ENCODE assay signal across 10 mouse cellular contexts in the genomic region with DNA sequence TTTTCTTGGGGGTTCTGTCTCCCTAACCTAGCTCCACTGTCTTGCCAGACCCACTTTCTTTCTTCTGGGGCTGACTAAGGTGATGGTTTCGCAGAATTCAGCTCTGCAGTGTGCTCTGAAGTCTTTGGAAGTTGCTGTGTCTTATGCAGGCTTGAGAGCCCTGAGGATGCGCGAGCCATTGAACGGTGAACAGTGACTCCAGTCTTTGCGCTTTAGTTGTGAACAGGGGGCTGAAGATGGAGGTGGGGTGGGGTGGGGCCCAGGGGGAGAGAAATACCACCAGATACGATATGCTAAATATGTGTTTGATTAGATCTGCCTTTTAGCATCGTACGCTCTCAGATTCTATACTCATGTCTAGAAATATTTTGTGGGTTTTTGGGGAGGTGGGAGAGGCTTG. TPM values are rescaled to one million over a fixed set of nuclear protein-coding genes. Genes with fewer than 3 reads are reported as not detected.
DNase-seq lines count a peak whose midpoint lies in the region; ATAC-seq and TF ChIP-seq lines count a peak whose summit lies in the region.
"Had no signal": no experiment of that assay in that cellular context is flagged by ENCODE, and none has a peak within 500 bp of the region (broad histone marks: within the 10 kb centered on the region; RNA-seq: fewer than 3 reads in every experiment).

No protein-coding gene starts in this region.

- peak overlapping the region; percentile 96 for H3K27ac ChIP-seq in heart, embryonic 11.5 days (ENCODE audit: low read depth, low read length)
- H3K27ac ChIP-seq in ES-E14 (ENCODE audit: insufficient read depth, low read depth, low read length, poor library complexity, severe bottlenecking), result no peak overlapping the region
- peak overlapping the region; percentile 96 for H3K27ac ChIP-seq in hindbrain, embryonic 10.5 days
- peak overlapping the region; percentile 97; the same call in 1 of the 2 replicates for H3K27ac ChIP-seq in midbrain, embryonic 10.5 days (replicated peaks)

- peak overlapping the region; percentile 58 for H3K9ac ChIP-seq in heart, embryonic 11.5 days (ENCODE audit: low read depth, low read length)
- 0 out of 2 replicates have a peak overlapping the region, but pooled peaks have one; percentile 45 for H3K9ac ChIP-seq in ES-E14 (ENCODE audit: insufficient read depth, low read depth, low read length, poor library complexity, severe bottlenecking)

- H3K27me3 ChIP-seq in heart, embryonic 11.5 days (ENCODE audit: control insufficient read depth, insufficient read depth, low read length), result no peaks in the 10 kb centered on the region
- H3K27me3 ChIP-seq in hindbrain, embryonic 10.5 days (ENCODE audit: insufficient read depth, poor library complexity, severe bottlenecking), result peaks cover 6% of the 10 kb centered on the region; the same call in 1 of the 2 replicates
- H3K27me3 ChIP-seq in midbrain, embryonic 10.5 days (ENCODE audit: low read depth, poor library complexity, severe bottlenecking), result peaks cover 9% of the 10 kb centered on the region

- H3K4me2 ChIP-seq in heart, embryonic 11.5 days, result peak overlapping the region; percentile 90

- no peaks in the 10 kb centered on the region for H3K9me3 ChIP-seq in heart, embryonic 11.5 days (replicated peaks; ENCODE audit: control insufficient read depth, low read length)
- no peaks in the 10 kb centered on the region for H3K9me3 ChIP-seq in ES-E14 (ENCODE audit: control insufficient read depth, insufficient read depth, low read depth, low read length)
- H3K9me3 ChIP-seq in hindbrain, embryonic 10.5 days, result no peaks in the 10 kb centered on the region
- H3K9me3 ChIP-seq in midbrain, embryonic 10.5 days (replicated peaks), result no peaks in the 10 kb centered on the region

- DNase-seq in heart, postnatal 4 days, result no peak
- DNase-seq in ES-E14 (ENCODE audit: low read depth, low spot score), result no peak
- no peak for DNase-seq in hindbrain, embryonic 10.5 days (ENCODE audit: low spot score)
- no peak for DNase-seq in midbrain, embryonic 10.5 days (ENCODE audit: low spot score)
- no peak for DNase-seq in thymus, postnatal 25 days
- DNase-seq in adrenal gland, postnatal 25 days, result no peak
- no peak for DNase-seq in frontal cortex, postnatal 14 days (ENCODE audit: low spot score in 2 of 2)

- in situ Hi-C loops in ES-E14 (cut with MboI; ENCODE audit: low sequenced_read_pairs in 2 of 2, unreplicated experiment in 2 of 2), result no loop called here

- no peaks in the 10 kb centered on the region; the same call in 1 of the 2 replicates for H3K36me3 ChIP-seq in heart, embryonic 11.5 days (ENCODE audit: control insufficient read depth, insufficient read depth, low read length)
- H3K36me3 ChIP-seq in ES-E14 (ENCODE audit: control insufficient read depth, insufficient read depth, low read length, poor library complexity, severe bottlenecking), result peaks cover 4% of the 10 kb centered on the region; the same call in 1 of the 2 replicates
- peaks cover 21% of the 10 kb centered on the region for H3K36me3 ChIP-seq in hindbrain, embryonic 10.5 days
- H3K36me3 ChIP-seq in midbrain, embryonic 10.5 days, result peaks cover 33% of the 10 kb centered on the region

- WGBS in heart, embryonic 11.5 days (ENCODE audit: insufficient replicate concordance), result 84% methylated on average over 8 of the region's 8 CpGs
- WGBS in hindbrain, embryonic 10.5 days, result 87% methylated on average over 8 of the region's 8 CpGs
- 87% methylated on average over 8 of the region's 8 CpGs for WGBS in midbrain, embryonic 10.5 days

- no peak for ATAC-seq in heart, embryonic 11.5 days (replicated peaks; ENCODE audit: insufficient number of reproducible peaks, low FRiP score, low TSS enrichment)

- peaks cover 48% of the 10 kb centered on the region for H3K4me1 ChIP-seq in heart, embryonic 11.5 days (ENCODE audit: control insufficient read depth, insufficient read depth, low read length)
- peaks cover 0 to 11% of the 10 kb centered on the region in 2 experiments; a peak in 2 of 4 replicates for H3K4me1 ChIP-seq in ES-E14 (ENCODE audit: control insufficient read depth in 2 of 2, insufficient read depth in 2 of 2, low read length in 2 of 2, poor library complexity in 1 of 2)
- H3K4me1 ChIP-seq in hindbrain, embryonic 10.5 days (replicated peaks), result peaks cover 49% of the 10 kb centered on the region
- H3K4me1 ChIP-seq in midbrain, embryonic 10.5 days, result peaks cover 43% of the 10 kb centered on the region

- peak overlapping the region; percentile 90 for H3K4me3 ChIP-seq in heart, embryonic 11.5 days (ENCODE audit: low read depth, low read length)
- H3K4me3 ChIP-seq in ES-E14 (ENCODE audit: insufficient read depth in 1 of 2, low read depth in 1 of 2, low read length in 2 of 2, poor library complexity in 1 of 2, severe bottlenecking in 1 of 2), result no peak overlapping the region
- peak overlapping the region; percentile 90 for H3K4me3 ChIP-seq in hindbrain, embryonic 10.5 days
- H3K4me3 ChIP-seq in midbrain, embryonic 10.5 days, result peak overlapping the region; percentile 91

TF ChIP-seq in ES-E14, 5 proteins besides CTCF, POLR2A, EP300 and RAD21:
- TF ChIP-seq MAFK (IDR thresholded peaks at IDR 0.05; ENCODE audit: insufficient read depth, low read depth, low read length) (no peak), ZC3H11A (IDR thresholded peaks at IDR 0.05; ENCODE audit: borderline replicate concordance, low read depth, low read length) (no peak), CHD2 (IDR thresholded peaks at IDR 0.05; ENCODE audit: low read depth, low read length) (no peak), ZNF384 (IDR thresholded peaks at IDR 0.05; ENCODE audit: low read depth, low read length) (no peak), HCFC1 (IDR thresholded peaks at IDR 0.05; ENCODE audit: borderline replicate concordance, insufficient read depth, low read length) (no peak)

RNA-seq across cellular contexts. Expression of gene Rhoq, which starts 2.2 kb away (rescaled TPM):
- 21.9 and 24.7 TPM in 2 replicates for polyA plus RNA-seq in heart, embryonic 11.5 days (2014; fragmentation: Nextera tagmentation; extraction: Ambion mirVana)
- total RNA-seq in heart, postnatal 4 days (2021), result 100 to 1,000 TPM; 117 to 133 TPM
- total RNA-seq in ES-E14 (2012; rRNA removed), result 5.9 and 7.6 TPM in 2 replicates
- 8.4 and 9.7 TPM in 2 replicates for polyA plus RNA-seq in hindbrain, embryonic 10.5 days (2016; fragmentation: Nextera tagmentation; extraction: Ambion mirVana)
- polyA plus RNA-seq in midbrain, embryonic 10.5 days (2016; fragmentation: Nextera tagmentation; extraction: Ambion mirVana), result 9.0 and 9.9 TPM in 2 replicates
- total RNA-seq in adrenal gland, postnatal 25 days (2021), result 53.0 and 64.0 TPM in 2 replicates

RNA-seq across cellular contexts. Expression of gene Atp6v1e2, which starts 17.4 kb away (rescaled TPM):
- polyA plus RNA-seq in heart, embryonic 11.5 days (2014; fragmentation: Nextera tagmentation; extraction: Ambion mirVana), result not detected in 2 replicates
- not detected for total RNA-seq in heart, postnatal 4 days (2021)
- total RNA-seq in ES-E14 (2012; rRNA removed), result not detected in 2 replicates
- not detected in 2 replicates for polyA plus RNA-seq in hindbrain, embryonic 10.5 days (2016; fragmentation: Nextera tagmentation; extraction: Ambion mirVana)
- polyA plus RNA-seq in midbrain, embryonic 10.5 days (2016; fragmentation: Nextera tagmentation; extraction: Ambion mirVana), result not detected in 2 replicates
- not detected in 2 replicates for total RNA-seq in adrenal gland, postnatal 25 days (2021)
- total RNA-seq: gastrocnemius, postnatal 36 days had no signal
- polyA plus RNA-seq: C2C12 had no signal

RNA-seq across cellular contexts. Expression of gene Tmem247, which starts 48.0 kb away (rescaled TPM):
- polyA plus RNA-seq in heart, embryonic 11.5 days (2014; fragmentation: Nextera tagmentation; extraction: Ambion mirVana), result not detected in 2 replicates
- not detected for total RNA-seq in heart, postnatal 4 days (2021)
- not detected in 2 replicates for total RNA-seq in ES-E14 (2012; rRNA removed)
- polyA plus RNA-seq in hindbrain, embryonic 10.5 days (2016; fragmentation: Nextera tagmentation; extraction: Ambion mirVana), result not detected in 2 replicates
- not detected in 2 replicates for polyA plus RNA-seq in midbrain, embryonic 10.5 days (2016; fragmentation: Nextera tagmentation; extraction: Ambion mirVana)
- total RNA-seq in adrenal gland, postnatal 25 days (2021), result not detected in 2 replicates
- total RNA-seq: gastrocnemius, postnatal 36 days had no signal
- polyA plus RNA-seq: C2C12 had no signal

Comparison
In these comparisons a context has a peak if more than half of its experiments do, and no peak if none do; other contexts are left out.
1. H3K4me3 ChIP-seq: peak in heart, embryonic 11.5 days (single experiment), hindbrain, embryonic 10.5 days (single experiment) and midbrain, embryonic 10.5 days (single experiment); none in ES-E14 (0 of 2).